Mouse (Mus musculus) limb, embryonic 11.5 days (tissue): Measurements from ENCODE around the gene Olfr623. TPM values are rescaled to one million over a fixed set of nuclear protein-coding genes. Genes with fewer than 3 reads are reported as not detected.

Experiments used
- polyA plus RNA-seq: library from polyadenylated mRNA; unstranded; fragments of >200 nt; fragmentation: Nextera tagmentation; extraction: Ambion mirVana; gene quantifications from 2 replicates; pipeline ENCODE4 v1.2.1, GENCODE M21; 2014

Olfr623 gene
- polyA plus RNA-seq, 1 experiment from 2014 or later, result not detected

Other genes starting within 250 kb of the Olfr623 start
- not detected in 2 replicates for gene Usp17lc, start 248.6 kb downstream of the Olfr623 start, polyA plus RNA-seq
- gene Olfr605, start 218.3 kb downstream of the Olfr623 start, polyA plus RNA-seq, result not detected in 2 replicates
- gene Olfr606, start 214.7 kb downstream of the Olfr623 start, polyA plus RNA-seq, result not detected in 2 replicates
- gene Olfr607, start 199.5 kb downstream of the Olfr623 start, polyA plus RNA-seq, result not detected in 2 replicates
- not detected in 2 replicates for gene Olfr608, start 193.8 kb downstream of the Olfr623 start, polyA plus RNA-seq
- not detected in 2 replicates for gene Olfr609, start 165.6 kb downstream of the Olfr623 start, polyA plus RNA-seq
- not detected in 2 replicates for gene Olfr610, start 151.6 kb downstream of the Olfr623 start, polyA plus RNA-seq
- gene Olfr611, start 142.9 kb downstream of the Olfr623 start, polyA plus RNA-seq, result not detected in 2 replicates
- gene Olfr612, start 121.0 kb downstream of the Olfr623 start, polyA plus RNA-seq, result not detected in 2 replicates
- gene Olfr613, start 115.6 kb downstream of the Olfr623 start, polyA plus RNA-seq, result not detected in 2 replicates
- gene Olfr615, start 107.6 kb downstream of the Olfr623 start, polyA plus RNA-seq, result not detected in 2 replicates
- gene Olfr616, start 94.6 kb downstream of the Olfr623 start, polyA plus RNA-seq, result not detected in 2 replicates
- not detected in 2 replicates for gene Olfr617, start 90.6 kb downstream of the Olfr623 start, polyA plus RNA-seq
- not detected in 2 replicates for gene Olfr618, start 73.6 kb downstream of the Olfr623 start, polyA plus RNA-seq
- gene Olfr619, start 63.1 kb downstream of the Olfr623 start, polyA plus RNA-seq, result not detected in 2 replicates
- not detected in 2 replicates for gene Olfr620, start 51.2 kb downstream of the Olfr623 start, polyA plus RNA-seq
- gene Olfr622, start 21.0 kb downstream of the Olfr623 start, polyA plus RNA-seq, result not detected in 2 replicates
- gene Olfr624, start 7.5 kb upstream of the Olfr623 start, polyA plus RNA-seq, result 0.08 and 0.10 TPM in 2 replicates
- not detected in 2 replicates for gene Olfr625-ps1, start 19.0 kb upstream of the Olfr623 start, polyA plus RNA-seq
- gene Olfr243, start 51.0 kb upstream of the Olfr623 start, polyA plus RNA-seq, result not detected in 2 replicates
- not detected in 2 replicates for gene Olfr628, start 66.7 kb upstream of the Olfr623 start, polyA plus RNA-seq
- not detected in 2 replicates for gene Olfr629, start 81.2 kb upstream of the Olfr623 start, polyA plus RNA-seq
- gene Olfr630, start 93.6 kb upstream of the Olfr623 start, polyA plus RNA-seq, result not detected in 2 replicates
- gene Olfr69, start 107.9 kb upstream of the Olfr623 start, polyA plus RNA-seq, result not detected in 2 replicates
- not detected in 2 replicates for gene Olfr68, start 116.0 kb upstream of the Olfr623 start, polyA plus RNA-seq
- not detected in 2 replicates for gene Olfr67, start 128.1 kb upstream of the Olfr623 start, polyA plus RNA-seq
- 518 and 565 TPM in 2 replicates for gene Hbb-bt, start 150.3 kb upstream of the Olfr623 start, polyA plus RNA-seq
- gene Hbb-bs, start 164.4 kb upstream of the Olfr623 start, polyA plus RNA-seq, result 156 and 207 TPM in 2 replicates
- gene Hbb-bh2, start 176.8 kb upstream of the Olfr623 start, polyA plus RNA-seq, result not detected in 2 replicates
- 1,749 and 1,831 TPM in 2 replicates for gene Hbb-bh1, start 179.5 kb upstream of the Olfr623 start, polyA plus RNA-seq
- gene Hbb-y, start 189.5 kb upstream of the Olfr623 start, polyA plus RNA-seq, result 7,439 and 7,962 TPM in 2 replicates
- gene Olfr66, start 222.6 kb upstream of the Olfr623 start, polyA plus RNA-seq, result not detected in 2 replicates
- gene Olfr64, start 230.8 kb upstream of the Olfr623 start, polyA plus RNA-seq, result not detected in 2 replicates
- not detected in 2 replicates for gene Olfr65, start 239.8 kb upstream of the Olfr623 start, polyA plus RNA-seq